Mouse (Mus musculus) ovary, postnatal 36 days (tissue): ENCODE data around the gene Acta2.
"Not testable (repeated sequence)": the region's sequence is repeated elsewhere in the genome, so short reads cannot be mapped to it uniquely, and the experiment has no call there.

ENCODE experiments used
- DNase-seq: peaks from one replicate; pipeline ENCODE4 v3.0.0; 2022; ENCODE audit warnings: low spot score, mixed read lengths

Acta2 gene

DNA sequence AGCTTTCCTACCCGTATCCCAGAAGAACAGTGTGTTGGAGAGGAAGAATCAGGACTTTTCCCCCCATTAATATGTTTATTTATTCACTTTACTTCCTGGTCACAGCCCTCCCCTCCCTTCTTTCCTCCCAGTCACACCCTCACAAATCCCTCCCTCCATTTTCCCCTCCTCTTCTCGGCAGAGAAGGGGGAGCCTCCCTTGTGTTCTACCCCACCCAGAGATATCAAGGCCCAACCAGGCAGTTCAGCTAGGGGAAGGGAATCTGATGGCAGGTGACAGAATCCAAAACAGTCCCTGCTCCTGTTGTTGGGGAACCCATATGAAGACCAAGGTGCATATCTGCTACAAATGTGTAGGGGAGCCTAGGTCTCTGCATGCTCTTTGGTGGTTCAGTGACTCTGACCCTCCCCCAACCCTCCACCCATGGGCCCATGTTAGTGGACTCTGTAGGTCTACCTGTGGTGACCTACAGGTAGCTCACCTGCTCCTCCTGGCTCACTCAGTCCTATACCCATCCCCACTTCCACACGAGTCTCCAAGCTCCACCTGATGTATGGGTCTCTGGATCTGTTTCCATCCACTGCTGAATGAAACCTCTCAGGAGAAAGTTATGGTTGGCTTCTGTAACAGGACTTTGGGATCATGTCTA, 34.5 kb downstream of the Acta2 start:
- DNase-seq, result no peak

DNA sequence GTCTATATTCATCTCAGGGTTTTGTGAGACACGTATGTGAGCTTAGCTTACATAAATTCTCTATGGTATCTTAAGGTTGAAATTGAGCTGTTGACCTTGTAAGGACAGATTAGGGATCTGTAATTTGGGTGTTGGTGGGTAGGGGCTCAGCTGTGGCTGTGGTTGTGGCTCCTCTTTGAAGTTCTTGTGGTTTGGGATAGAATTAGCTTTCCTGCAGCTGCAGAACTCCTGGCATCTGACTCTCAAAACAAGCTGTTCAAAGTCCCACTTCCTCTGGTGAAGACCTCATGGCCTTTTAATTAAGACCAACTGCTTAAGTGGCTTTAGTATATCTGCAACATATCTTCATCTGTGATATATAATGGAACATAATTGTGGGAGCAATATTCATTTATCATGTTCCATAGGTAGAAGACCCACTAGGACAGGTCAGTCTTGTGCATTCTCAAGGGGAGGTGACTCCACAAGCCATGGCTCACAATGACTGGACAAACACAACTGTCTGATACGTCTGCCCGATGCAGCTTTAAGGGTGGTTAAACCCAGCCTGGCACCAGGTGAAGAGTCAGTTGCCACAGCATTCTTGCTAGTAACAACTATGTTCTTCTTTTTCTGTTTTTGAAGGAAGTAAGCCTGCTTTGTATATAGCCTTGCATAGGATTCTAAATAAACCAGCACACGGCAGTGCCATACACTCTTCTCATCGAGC, 36.0 kb downstream of the Acta2 start:
- DNase-seq, result no peak

DNA sequence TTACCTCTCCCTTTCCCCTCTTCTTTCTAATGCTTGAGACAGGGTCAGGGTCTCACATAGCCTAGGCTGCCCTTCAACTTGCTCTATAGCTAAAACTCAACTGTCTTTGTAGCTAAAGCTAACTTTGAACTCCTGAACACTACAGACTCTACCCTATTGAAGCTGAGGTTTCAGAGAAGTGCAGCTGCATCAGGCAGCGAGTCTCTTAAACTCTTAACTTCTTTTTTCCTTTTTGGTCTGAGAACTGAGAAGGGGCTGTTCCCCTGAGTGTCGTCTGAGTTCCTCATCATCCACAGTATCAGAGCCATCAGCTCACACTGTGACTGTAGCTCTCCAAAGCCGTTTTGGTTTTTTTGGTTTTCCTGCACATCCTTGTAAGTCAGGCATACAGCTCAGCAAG, 37.6 kb downstream of the Acta2 start:
- no peak for DNase-seq

DNA sequence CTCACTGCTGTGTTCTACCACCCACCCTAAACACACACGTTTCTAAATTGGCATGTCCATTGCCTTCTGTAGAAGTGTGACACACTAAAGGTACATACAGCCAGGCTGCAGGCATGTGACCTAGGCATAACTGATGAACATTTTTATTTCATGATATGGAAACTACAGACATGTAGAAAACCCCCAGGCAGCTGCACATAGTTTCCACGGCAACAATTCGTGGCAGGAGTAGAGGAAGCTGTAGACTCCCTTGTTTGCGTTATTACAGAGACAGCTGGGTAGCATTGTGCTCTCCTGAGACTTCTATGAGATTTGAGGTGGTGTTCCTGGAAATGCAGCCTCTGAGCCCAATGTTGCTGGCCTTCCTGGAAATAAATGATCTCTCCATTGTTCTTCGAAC, 38.4 kb downstream of the Acta2 start:
- DNase-seq, result no peak

DNA sequence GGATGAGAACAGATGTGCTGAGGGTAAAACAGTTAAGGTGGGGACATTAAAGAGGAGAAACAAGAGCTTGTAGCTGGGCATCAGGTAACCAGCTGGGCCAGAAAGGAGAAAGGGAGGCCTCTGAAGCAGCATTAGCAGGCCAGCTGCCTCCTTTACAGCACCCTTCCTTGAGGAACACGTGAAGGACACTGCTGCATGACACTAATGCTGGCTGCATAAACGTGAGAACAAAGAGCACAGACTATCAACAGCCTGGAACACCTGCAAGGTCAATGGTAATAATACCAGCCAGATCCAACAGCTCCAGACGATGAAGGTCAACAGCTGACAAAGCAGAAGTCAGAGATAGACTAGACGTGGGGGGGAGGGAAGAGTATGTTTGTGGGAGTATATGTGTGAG, 41.3 kb downstream of the Acta2 start:
- DNase-seq, result peak; percentile 15

DNA sequence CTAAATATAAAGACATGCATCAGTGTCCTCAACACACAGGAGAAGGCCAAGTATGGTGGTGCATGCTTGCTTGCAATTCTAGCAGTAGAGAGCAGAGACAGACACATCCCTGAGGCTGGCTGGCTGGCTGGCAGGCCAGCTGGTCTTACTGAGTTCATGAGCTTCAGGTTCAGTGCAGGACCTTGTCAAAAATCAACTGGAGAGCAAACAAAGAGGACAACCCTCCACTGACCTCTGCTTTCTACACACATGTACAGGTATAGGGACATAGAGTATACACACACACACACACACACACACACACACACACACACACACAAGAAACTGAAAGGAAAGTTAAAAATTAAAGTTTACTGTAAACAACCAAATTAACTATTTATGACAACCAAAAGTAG, 42.1 kb downstream of the Acta2 start:
- no peak for DNase-seq

DNA sequence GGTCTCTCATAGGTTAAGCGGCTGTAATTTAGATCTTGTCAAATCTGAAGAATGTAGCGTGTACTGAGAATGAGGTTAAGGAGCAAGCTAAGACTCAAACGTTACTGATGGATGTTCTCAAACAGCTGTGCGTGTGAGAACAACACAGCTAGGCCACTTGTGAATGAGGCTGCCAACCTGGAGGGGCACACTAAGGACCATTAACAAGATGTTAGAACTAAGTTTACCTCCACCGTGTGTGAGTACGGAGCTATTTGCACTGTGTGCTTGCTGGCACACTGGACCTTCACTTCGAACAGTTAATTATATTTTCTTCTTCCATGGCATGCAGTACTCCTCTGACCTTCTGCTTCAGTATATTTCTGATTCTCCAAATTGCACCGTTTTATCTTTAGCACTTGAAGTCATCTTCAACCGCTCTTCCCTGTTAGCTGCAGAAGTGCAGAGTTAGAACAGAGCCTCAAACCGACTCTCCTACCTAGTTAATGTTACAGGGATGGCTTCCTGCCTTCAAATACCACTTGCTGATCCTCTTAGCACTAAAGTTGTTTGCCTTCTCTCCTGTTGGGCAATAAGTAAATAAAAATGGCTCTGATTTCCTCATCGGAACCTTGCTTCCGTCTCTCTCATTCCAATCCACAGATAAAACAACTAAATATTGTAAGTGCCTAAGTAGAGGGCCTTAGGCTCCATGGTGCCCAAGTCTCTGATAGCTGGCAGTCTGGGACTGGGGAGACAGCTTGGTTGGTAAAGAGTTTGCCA, 42.7 kb downstream of the Acta2 start:
- no peak for DNase-seq

DNA sequence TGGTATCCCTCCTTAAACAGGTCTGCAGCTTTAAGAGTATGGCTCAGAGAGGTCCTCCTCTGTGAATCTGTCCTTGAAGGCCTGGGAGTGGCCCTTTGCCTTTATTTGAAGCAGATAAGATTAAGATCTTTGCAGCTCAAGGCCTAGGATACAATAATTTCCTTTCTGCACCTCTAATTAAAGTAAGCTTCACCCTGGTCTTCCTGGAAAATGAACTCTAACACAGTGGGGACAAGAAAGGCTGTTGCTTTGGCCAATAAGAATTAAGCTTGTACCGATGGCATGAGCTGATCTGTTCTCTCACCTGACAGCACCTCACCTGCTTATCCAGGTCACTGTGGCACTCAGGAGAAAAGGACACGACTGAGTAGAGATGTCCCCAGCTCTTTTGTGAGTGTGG, 44.5 kb downstream of the Acta2 start:
- DNase-seq, result no peak

DNA sequence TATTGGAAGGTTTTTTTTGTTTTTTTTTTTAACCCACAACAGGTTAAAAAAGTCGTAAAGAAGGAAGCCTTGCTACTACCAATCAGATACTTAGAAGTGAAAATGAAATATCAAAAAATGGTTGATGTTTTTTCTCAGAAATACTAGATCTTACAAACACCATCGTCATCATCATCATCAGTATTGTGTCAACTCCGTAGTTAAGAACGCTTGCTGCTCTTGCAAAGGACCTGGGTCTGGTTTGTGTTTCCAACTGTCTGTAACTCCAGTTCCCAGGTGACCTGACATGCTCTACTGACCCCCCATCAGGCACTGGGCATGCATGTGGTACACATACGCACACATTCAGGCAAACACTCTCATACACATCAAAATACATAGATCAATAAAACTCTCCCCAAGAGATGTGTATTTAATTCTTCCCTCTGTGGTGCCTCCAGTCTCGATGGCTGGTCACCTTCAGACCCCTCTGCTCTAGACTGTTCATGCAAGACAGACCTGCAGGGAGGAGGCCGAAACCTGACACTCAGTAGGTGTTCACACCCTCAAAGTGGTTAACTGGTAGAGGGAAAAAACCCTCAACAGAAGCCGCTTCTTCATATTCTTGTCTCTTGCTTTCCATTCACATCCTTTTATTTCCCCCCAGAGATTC, 45.3 kb downstream of the Acta2 start:
- DNase-seq, result no peak

DNA sequence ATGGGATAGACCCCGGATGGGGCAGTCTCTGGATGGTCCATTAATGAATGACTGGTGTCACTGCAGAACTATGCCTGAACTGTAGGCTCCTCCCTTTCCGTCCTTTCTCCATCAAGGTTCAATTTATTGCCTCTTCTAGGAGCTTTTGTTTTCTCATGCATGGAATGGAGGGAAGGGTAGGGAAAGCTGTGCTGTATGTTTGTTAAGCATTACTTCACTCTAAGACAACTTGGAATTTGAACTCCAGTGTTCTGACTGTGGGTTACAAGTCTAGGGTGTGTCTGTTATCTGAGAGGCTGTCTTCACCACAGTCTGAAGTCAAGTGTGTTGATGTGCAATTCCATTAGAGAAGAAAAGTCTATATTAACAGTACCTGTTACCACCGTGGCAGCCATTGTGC, 46.4 kb downstream of the Acta2 start:
- DNase-seq, result no peak

DNA sequence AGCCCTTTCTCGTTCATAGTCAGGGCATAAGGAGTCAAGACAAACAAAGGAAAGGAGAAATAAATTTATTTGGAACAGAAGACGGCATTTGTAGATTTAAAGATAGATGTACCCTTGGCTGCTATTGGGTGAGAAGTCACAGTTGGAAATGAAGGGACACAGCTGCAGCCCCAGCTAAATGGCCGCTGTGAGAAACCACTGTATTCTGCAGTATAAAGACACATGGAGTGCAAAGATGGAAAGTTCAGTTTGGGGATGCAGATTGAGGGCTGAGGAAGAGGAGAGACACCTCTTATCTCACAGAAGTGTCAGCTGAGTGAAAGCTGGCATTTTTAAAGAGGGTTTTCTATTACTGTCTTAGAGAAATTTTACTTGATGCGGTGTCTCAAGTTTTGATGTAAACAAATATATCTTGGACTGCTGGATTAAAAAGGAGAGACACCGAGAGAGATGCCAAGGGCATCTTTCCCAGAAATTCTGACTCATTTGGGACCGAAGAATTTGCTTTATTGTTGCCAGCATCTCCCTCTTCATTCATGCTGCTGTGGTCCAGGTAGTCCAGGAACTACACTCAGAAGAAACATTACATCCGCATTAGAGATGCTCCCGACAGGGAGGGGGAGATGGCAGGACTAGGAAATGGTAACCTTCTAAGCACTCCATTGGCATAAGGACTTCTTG, 48.5 kb downstream of the Acta2 start:
- DNase-seq, result no peak

DNA sequence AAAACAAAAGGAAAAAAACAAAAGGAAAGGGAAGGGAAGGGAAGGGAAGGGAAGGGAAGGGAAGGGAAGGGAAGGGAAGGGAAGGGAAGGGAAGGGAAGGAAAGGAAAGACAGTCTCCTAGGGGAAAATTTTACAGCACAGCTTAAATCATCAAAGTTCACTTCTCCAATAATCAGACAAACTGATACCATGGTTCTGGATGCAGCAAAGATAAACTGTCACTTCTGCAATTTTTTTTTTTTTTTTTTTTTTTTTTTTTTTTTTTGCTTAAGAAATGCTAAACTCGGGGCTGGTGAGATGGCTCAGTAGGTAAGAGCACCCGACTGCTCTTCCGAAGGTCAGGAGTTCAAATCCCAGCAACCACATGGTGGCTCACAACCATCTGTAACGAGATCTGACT, 49.3 kb downstream of the Acta2 start:
- DNase-seq, result not testable (repeated sequence)

DNA sequence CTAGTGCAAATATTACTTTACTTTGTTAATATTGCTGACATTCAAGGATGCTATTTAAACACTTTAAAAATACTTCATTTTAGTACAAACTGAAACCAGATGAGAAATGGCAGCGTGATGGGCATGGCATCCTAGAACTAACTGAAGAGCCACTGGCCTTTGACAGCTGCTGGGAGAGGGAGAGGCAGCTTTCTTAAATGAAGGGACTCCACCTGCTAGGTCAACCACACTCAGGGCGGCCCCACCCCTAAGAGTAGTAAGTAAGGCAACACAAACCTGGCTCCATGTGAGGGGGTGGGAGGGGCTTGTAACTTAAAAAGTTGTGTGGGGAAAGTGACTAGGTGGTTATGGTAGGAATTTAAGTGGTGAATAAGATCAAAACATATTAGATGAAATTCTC, 52.7 kb downstream of the Acta2 start:
- DNase-seq, result no peak

DNA sequence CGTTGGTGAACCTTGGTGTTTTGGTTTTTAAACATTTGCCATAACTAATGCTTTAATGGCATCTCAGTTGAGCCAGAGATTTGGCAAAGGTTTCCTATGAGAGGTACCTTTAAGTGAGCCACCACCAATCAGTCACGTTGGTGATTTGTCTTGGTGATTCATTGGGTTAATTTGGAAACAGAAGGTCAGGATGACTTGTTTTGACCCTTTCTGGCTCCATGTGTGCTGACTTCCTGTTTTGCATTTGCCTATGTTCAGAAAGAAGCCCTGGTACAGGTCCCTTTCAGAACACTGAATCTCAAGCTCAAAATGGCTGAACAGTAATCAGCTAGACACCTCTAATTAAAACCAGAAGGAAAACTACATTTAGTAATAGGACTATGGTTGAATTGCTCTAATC, 55.9 kb downstream of the Acta2 start:
- DNase-seq, result no peak

DNA sequence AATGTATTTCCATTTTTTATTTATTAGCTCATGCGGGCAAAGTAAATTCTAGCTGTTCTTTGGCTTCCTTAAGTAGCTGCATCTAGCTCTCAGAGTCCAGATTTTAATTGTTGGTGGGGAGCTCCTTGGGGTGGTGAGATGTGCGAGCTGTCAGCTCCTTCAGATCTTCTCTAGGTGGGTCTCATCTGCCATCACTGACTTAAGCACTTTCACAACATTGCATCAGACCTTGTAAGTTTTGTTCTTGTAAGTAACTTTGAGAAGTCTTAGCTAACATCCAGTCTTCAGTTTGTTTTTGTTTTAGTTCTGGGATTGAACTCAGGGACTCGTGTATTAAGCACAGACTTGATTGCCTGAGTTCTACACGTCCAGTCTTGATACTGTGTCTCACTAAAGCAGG, 56.5 kb downstream of the Acta2 start:
- no peak for DNase-seq

DNA sequence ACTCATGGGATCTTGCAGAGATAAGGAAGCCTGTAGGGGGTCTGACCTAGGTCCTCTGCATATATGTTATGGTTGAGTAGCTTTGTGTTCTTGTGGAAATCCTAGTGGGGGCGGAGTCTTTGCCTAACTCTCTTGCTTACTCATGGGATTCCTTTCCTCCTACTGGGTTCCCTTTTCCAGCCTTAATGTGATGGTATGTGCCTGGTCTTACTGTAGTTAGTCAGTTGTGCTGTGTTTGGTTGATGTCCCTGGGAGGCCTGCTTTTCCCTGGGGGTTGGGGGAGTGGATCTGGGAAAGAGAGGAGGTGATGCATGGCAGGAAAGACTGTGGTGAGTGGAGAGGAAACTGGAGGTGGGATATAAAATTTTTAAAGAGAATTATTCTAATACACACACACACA, 57.3 kb downstream of the Acta2 start:
- no peak for DNase-seq

DNA sequence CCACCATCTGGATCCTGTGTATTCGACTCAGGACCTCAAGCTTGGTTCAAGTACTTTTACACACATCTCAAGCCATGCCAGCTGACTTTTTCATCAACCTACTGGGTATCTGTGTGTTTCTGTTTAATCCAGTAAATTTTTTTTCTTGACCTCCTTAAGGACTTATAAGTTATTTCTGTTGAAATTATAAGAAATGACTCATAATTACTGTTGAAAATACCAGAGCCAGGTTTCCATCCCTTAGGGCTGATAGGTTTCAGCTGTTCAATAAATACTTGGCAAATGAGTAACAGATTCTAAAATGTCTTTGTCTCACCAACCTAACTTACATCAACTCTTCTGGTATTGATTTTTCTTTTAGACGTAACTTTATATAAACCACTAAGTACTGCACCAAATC, 60.4 kb downstream of the Acta2 start:
- DNase-seq, result no peak

DNA sequence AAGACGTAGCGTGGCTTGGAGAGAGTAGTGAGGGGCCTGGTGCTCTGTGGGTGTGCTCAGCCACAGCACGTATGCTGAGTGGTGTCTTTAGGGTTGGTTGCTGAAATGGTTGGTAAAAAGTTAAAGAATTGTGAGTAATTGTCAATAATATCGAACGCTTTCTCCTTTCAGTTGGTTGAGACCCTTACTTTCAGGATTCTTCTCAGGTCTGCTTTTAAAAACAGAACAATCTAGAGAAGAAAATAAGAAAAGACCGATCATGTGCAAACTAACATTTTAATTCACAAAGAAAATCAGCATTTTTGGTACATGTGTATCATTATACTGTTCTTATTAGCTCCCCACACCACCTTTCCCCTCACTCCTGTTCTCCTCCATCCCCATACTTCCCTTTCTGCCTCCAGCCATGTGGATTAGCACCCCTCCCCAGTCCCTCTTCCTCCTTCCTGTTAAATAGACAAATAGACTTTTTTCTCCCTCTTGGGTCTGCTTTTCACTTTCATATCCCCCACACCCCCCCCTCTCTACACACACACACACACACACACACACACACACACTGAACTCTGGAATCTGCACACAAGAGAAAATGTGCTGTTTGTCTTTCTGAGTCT, 61.2 kb downstream of the Acta2 start:
- DNase-seq, result no peak

DNA sequence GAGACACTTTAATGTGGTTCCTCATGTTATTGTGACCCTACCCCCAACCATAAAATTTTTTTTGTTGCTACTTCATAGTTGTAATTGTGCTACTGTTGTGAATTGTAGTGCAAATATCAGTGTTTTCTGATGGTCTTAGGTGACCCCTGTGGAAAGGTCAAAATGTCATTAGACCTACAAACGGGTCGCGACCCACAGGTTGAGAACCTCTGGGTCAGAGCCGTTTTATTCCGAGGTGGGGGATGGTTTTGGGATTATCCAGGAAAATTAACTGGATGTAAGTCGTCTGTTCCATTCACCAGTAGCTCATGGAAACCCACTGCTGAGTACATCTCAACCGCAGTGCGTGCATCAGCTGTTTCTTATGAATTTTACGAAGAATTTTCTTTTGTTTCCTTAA, 61.7 kb downstream of the Acta2 start:
- DNase-seq, result no peak

DNA sequence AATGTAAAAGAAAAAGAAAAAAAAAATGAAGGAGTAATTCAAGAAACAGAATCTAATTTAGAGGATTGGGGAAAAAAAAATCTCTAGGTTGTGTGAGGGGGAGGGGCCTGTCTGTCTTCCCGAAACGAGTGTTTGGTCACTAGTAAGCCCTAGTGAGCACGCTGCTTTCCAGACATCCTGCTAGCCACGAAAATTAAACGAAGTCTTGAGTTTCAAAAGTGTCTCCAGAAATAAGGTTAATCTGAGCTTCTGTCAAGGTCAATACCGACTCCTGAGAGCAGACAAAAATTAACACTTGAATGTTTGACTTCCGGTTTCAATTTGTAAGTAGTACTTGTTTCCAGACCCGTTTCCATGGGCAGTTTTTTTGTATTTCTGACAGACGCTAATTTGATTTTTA, 62.2 kb downstream of the Acta2 start:
- no peak for DNase-seq

DNA sequence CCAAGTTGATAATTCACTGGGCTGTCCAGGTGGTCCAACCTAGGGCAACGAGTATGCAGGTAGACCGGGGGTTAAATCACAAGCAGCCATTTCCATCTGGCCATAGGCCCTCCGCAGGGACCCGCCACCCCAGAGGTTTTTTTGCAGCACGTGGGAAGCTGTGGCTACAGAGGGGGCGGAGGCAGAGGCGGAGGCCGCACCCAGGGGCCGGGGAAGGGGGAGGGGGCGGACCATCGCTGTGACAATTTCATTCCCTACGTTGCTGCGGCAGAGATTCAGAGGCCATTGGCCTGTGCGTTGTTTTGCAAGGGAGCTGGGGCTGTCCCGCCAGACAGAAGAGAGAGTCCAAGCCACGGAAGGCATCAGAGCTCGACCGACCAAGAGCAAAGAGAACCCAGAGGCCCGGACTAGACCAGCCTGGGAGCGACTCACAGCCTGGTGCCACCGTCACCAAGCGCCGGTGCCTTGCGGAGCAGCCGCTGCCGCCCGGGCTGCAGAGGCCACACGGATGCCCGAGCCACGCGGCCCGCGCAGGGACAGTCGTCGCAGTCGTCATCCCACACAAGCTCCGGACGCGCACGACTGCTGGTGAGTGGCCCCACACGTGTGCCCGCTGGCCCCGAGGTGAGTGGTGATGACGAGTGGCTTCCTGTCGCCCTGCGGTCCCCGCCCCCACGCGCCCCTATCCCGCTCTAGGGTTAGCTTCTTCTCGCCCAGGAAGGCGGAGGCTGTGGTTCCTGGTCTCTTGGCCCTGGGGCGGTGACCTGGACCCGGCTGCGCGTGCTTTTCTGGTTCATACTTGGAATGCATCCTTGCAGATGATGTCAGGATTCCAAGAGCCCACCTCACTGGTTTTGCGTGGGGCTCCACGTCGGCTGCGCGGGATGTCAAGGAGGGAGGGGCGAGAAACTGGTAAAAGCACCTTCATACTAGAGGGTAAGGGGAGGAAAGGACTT, 63.1 kb downstream of the Acta2 start, which contains the start of gene Stambpl1:
Gene Stambpl1, plus strand, starts transcription at position 222 of the 956 bp plus-strand sequence.
- peak; percentile 71 for DNase-seq
